ENCODE assay signal across 8 mouse cellular contexts in genomic region chr1:136685191-136686060, GRCm38 (mm10).
DNase-seq lines count a peak whose midpoint lies in the region; ATAC-seq and TF ChIP-seq lines count a peak whose summit lies in the region.

No protein-coding gene starts in this region.

- WGBS in kidney, embryonic 15.5 days = 64% methylated on average over 13 of the region's 13 CpGs
- 70% methylated on average over 13 of the region's 13 CpGs for WGBS in forebrain, embryonic 16.5 days

- no peaks in the 10 kb centered on the region for H3K9me3 ChIP-seq in kidney, embryonic 15.5 days (replicated peaks)
- H3K9me3 ChIP-seq in forebrain, embryonic 16.5 days (ENCODE audit: control insufficient read depth, low read length) = no peaks in the 10 kb centered on the region

- no peak overlapping the region for H3ac ChIP-seq in myocyte (ENCODE audit: control insufficient read depth, insufficient read length)

- DNase-seq in 3134 (ENCODE audit: extremely low read depth, insufficient read length, low spot score) = peak; percentile 90
- DNase-seq in CD4-positive helper T cell, adult 2 months (ENCODE audit: low read depth, low spot score) = peak; percentile 87
- DNase-seq in neural tube, embryonic 10.5 days (ENCODE audit: extremely low spot score, low spot score) = no peak
- no peak for DNase-seq in layer of hippocampus, postnatal 36 days

- H3K27me3 ChIP-seq in kidney, embryonic 15.5 days = no peaks in the 10 kb centered on the region
- no peaks in the 10 kb centered on the region for H3K27me3 ChIP-seq in myocyte (ENCODE audit: control insufficient read depth, insufficient read depth, insufficient read length)
- H3K27me3 ChIP-seq in forebrain, embryonic 16.5 days (replicated peaks; ENCODE audit: control insufficient read depth, insufficient read depth, low read length) = no peaks in the 10 kb centered on the region

- peak; percentile 87 for ATAC-seq in common myeloid progenitor, adult 5-6 weeks (replicated peaks; ENCODE audit: low read depth, poor library complexity, severe bottlenecking)
- ATAC-seq in kidney, embryonic 15.5 days (replicated peaks; ENCODE audit: low FRiP score) = no peak
- ATAC-seq in forebrain, embryonic 16.5 days = no peak

- no peaks in the 10 kb centered on the region for H3K79me2 ChIP-seq in myocyte (ENCODE audit: control insufficient read depth, insufficient read depth)

- H3K4me1 ChIP-seq in kidney, embryonic 15.5 days = peaks cover 15% of the 10 kb centered on the region
- H3K4me1 ChIP-seq in forebrain, embryonic 16.5 days (replicated peaks; ENCODE audit: control insufficient read depth, insufficient read depth, low read length) = no peaks in the 10 kb centered on the region

- no peak for TF ChIP-seq POLR2A in myocyte (IDR thresholded peaks at IDR 0.05; ENCODE audit: insufficient read length, low read depth)

- H3K27ac ChIP-seq in kidney, embryonic 15.5 days = 0 out of 2 replicates have a peak overlapping the region, but pooled peaks have one; percentile 23
- H3K27ac ChIP-seq in forebrain, embryonic 16.5 days (ENCODE audit: low read length) = no peak overlapping the region

- H3K4me2 ChIP-seq in kidney, embryonic 15.5 days = peak overlapping the region; percentile 32; the same call in 1 of the 2 replicates
- H3K4me2 ChIP-seq in myocyte (ENCODE audit: low read depth) = peak overlapping the region; percentile 67
- H3K4me2 ChIP-seq in forebrain, embryonic 16.5 days (ENCODE audit: low read length) = no peak overlapping the region

- H3K36me3 ChIP-seq in kidney, embryonic 15.5 days = no peaks in the 10 kb centered on the region
- no peaks in the 10 kb centered on the region for H3K36me3 ChIP-seq in myocyte (ENCODE audit: control insufficient read depth, insufficient read depth)
- no peaks in the 10 kb centered on the region for H3K36me3 ChIP-seq in forebrain, embryonic 16.5 days (ENCODE audit: control insufficient read depth, insufficient read depth)

- H3K4me3 ChIP-seq in kidney, embryonic 15.5 days (replicated peaks) = no peak overlapping the region
- H3K4me3 ChIP-seq in myocyte = peak overlapping the region; percentile 14
- no peak overlapping the region for H3K4me3 ChIP-seq in forebrain, embryonic 16.5 days (replicated peaks; ENCODE audit: low read length)

- no peak overlapping the region for H3K9ac ChIP-seq in kidney, embryonic 15.5 days
- H3K9ac ChIP-seq in forebrain, embryonic 16.5 days (replicated peaks; ENCODE audit: low read depth, low read length) = no peak overlapping the region

TF ChIP-seq in myocyte, 11 proteins besides CTCF, POLR2A, EP300 and RAD21:
- peak; percentile 47 for TF ChIP-seq SRF (IDR thresholded peaks at IDR 0.05; ENCODE audit: control insufficient read depth, insufficient read length, low read depth)
- no peak for TF ChIP-seq TCF3 (IDR thresholded peaks at IDR 0.05; ENCODE audit: insufficient read length, low read depth)
- TF ChIP-seq MAX (IDR thresholded peaks at IDR 0.05; ENCODE audit: low read depth) = peak; percentile 11
- TF ChIP-seq TCF12 (IDR thresholded peaks at IDR 0.05; ENCODE audit: insufficient read depth, poor library complexity, severe bottlenecking) = peak; percentile 66
- TF ChIP-seq USF1 (IDR thresholded peaks at IDR 0.05; ENCODE audit: low read depth) = peak; percentile 2
- peak; percentile 89 for TF ChIP-seq CEBPB (IDR thresholded peaks at IDR 0.05; ENCODE audit: insufficient read depth, poor library complexity, severe bottlenecking)
- peak in 2 of 3 experiments; percentile 55 to 62 for TF ChIP-seq MYOD1 (IDR thresholded peaks at IDR 0.05; ENCODE audit: control insufficient read depth in 1 of 3, insufficient read length in 2 of 3, low read depth in 2 of 3)
- no peak for TF ChIP-seq POLR2AphosphoS2 (IDR thresholded peaks at IDR 0.05; ENCODE audit: insufficient read length, low read depth)
- TF ChIP-seq MYOG (IDR thresholded peaks at IDR 0.05; ENCODE audit: control insufficient read depth in 1 of 3, insufficient read depth in 1 of 3, insufficient read length in 2 of 3, low read depth in 2 of 3) = peak in 2 of 3 experiments; percentile 9 to 75
- TF ChIP-seq E2F4 (IDR thresholded peaks at IDR 0.05; ENCODE audit: insufficient read depth) = no peak
- TF ChIP-seq REST (IDR thresholded peaks at IDR 0.05; ENCODE audit: insufficient read depth, insufficient read length) = no peak

Comparison
In these comparisons a context has a peak if more than half of its experiments do, and no peak if none do; other contexts are left out.
1. DNase-seq: peak in 3134 (single experiment) and CD4-positive helper T cell, adult 2 months (single experiment); none in neural tube, embryonic 10.5 days (single experiment) and layer of hippocampus, postnatal 36 days (0 of 2).